Mouse (Mus musculus) liver, adult (tissue): ENCODE measurements around the gene Gad1.

Experiments used
- GATA4 ChIP-seq: IDR thresholded peaks from 2 replicates; pipeline ENCODE4 v1.6.1; 2014; ENCODE audit warnings: mild to moderate bottlenecking, low read length; ENCODE audit not compliant: insufficient replicate concordance

Gad1 gene

DNA sequence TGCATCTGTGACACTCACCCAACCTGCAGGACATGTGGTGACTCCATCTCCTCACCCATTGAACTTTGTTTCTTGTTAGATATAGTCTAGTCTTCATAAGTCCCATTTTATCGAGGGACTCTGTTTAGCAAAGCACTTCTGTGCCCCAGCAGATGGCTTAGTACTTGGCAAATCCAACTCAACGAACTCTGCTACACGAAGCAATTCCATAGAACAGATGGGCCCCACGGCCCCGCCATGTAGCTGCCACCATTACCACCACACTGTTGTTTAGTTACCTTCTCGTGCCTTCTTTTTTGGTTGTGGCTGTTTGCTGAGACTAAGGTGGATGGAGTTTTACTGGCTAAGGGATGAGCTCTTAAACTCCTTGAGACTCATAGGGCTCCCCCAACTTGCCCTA, 35.3 kb downstream of the Gad1 start:
- no peak for TF ChIP-seq GATA4

DNA sequence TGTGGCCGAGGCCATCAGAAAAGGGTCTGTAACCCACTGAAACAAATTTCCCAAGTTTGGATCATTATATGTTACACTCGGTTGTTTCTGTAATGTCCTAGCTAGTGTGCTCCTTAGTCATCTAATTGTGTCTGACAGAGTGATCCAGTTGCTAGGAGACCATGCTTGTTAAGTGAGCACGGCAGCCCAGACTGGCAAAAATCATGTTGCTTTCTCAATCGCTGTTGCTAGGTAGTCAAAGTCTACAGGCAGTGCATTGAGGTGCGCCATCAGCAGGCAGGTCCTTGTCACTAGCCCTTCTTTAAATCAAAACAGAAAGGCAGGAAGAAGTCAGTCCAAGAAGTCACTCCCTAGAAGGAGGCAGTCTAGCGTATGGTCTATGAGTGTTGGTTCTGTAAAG, 39.6 kb downstream of the Gad1 start:
- TF ChIP-seq GATA4 = no peak

DNA sequence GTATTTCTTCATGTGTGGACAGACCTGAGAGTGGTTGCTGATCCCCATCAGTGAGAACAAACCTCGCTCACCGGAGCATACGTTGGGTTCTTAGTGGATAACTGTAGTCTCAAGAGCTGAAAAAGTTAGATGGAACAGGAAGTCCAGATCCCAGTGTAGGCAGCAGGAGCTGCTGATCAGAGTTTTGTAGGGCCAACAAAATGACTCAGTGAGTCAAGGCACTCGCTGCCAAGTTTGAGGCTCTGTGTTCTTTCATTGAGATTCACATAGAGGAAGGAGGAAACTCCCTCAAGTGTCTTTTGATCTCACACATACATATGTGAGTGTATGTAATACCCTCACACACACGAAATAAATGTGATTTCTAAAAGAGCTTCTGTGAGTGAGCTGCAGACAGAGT, 40.8 kb downstream of the Gad1 start:
- TF ChIP-seq GATA4 = no peak

DNA sequence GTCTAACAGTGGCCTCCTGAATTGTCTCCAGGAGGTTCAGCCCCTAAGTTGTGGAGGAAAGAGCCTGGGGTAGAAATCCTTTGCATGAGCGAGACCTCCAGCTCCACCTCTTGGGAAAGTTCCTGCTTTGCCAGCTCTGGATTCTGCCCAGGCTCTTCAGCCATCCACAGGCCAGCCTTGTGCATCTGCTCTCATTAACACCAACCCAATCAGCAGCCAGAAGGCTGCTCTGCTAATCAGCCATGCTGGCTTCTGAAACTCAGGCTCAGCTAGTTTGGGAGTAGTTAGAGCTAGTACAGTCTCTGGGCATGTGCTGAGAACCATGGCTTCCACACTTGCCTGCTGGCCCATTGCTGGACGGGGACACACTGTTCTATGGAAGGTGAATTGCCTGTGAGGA, 43.0 kb downstream of the Gad1 start:
- no peak for TF ChIP-seq GATA4

DNA sequence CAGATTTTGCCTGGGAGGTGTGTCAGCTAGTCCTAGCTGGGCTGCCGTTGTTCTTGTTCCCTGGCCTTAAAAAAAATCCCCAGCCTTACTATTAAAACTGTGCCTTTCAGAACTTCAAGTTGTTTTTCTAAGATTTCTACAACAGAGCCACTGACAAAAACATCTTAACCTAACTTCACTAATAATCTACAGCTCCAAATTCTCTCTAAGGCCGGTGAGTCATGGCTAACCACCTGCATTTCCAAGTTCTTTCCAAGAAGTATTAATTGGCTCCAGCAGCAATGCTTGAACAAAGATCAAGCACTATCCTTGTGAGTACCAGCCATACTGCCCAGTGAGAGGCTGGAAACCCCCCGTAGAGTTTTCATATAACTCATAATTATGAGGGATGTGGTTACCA, 56.9 kb downstream of the Gad1 start:
- no peak for TF ChIP-seq GATA4

DNA sequence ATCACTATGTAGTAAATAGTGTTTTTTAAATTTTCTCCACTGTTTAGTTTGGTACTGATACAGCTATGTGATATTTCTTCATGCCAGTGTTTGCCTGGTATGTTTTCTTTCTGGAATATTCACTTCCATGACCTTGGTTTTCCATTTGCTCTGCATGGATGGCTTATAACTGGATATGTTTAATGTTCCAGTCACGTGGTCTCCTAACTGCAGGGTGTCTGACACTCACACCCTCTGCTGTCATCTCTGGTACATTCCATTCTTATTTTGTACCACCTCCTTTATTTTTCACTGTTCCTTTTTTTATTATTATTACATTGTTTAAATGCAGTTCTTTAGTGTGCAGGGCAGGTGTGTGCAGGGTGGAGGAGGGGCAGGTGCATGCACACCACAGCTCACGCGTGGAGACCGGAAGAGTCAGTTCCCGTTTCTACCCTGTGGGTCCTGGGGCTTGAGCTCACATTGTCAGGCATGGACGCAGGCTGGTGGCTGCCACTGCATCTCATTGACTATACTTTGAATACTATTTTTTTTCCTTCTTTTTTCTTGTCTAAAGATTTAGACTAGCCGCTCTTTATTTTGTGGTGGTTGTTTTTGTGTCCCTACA, 62.0 kb downstream of the Gad1 start:
- no peak for TF ChIP-seq GATA4

DNA sequence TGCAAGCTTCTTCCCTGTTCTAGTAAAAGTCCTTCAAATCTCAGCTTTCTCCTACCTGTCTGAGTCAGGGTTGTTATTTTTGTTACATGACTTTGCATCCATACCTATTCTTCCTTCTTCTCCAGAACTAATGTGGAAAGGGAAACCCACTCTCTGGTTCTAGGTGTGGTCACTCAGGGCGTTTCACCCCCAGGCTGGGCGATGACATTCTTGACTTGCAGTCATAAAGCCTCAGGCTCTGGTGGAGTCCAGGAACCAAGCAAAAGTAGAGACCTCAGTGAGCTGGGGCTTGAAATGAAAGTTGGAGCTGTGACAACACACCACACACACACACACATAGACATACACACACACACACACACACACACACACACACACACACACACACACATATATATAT, 63.2 kb downstream of the Gad1 start:
- no peak for TF ChIP-seq GATA4

DNA sequence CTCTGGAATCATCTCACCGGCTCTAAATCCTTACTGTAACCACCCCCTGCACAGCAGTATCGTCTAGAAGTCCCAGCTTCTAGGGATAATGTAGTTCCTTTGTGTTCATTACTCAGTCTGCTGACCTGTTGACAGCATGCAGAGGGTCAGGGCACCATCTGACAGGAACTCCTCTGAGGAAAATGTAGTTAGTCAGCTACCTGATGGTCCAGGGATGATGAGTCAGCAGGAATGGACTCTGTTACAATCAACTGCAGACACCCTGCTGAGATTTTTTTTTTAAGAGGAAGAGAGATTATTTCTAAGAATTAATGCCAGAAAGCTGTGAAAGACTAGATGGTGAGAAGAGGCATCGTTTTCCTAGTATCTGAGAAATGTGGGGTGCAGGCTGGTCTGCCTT, 63.7 kb downstream of the Gad1 start:
- TF ChIP-seq GATA4 = no peak

DNA sequence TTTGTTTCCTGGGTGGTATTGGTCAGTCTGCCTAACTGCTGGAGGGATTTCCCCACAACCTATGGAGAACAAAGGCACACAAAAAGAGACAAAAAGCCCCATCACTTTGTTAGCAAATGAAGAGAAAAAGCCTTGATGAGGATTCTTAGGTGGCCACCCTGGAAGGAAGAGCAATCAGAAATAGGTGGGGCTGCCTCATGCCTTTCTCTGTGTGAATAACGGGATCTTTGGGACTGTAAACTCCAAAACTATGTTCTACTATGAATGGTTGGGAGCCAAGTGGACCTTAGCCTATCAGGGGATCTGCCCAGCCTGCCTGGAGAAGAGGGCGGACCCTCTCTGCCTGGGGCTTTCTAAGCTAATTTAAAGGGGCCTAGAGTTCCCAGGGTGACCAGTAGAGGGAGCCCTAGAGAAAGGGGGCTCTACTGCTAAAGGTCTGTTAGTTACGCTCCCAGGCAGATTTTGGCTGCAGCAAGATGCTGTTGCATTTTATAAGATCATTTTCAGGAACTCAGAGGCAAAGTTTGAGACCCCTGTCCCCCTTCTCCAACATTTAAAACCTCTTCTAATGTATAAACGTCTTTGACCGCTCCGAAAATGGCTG, 66.5 kb downstream of the Gad1 start:
- no peak for TF ChIP-seq GATA4

DNA sequence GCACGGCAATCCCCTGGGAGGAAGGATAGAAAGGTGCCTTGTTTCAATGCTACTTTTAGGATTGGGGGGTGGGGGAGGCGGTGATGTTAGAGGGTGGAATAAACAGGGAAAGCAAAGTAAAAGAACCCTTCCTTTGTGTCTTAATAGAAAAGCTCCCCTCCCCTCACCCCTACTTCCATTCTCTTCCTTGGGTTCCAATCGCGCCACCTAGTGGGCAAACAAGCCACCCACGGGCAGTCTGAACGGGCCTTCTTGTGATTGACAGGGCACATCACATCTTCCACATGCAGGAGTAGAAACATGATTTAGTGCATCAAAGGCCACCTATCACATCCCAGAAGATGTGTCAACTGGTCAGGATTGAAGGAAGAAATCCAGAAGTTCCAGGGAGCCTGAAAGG, 67.4 kb downstream of the Gad1 start:
- TF ChIP-seq GATA4 = no peak

DNA sequence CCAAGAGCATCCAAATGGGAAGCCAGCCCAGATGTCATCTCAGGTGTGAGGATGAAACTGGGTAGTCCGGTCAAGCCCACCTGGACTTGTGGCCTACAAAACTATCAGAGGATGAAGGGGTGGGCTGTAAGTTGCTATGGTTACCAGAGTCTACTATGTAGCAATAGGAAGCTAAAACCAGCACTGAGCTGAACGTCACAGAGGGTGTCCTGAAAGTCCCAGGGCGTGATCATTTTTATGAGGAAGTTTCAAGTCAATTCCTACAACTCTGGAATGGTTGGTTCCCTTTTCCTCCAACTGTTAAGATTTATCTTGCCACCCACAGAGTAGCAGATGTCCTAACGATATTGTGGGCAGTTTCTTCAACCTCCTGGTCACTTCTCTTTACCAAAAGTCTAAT, 69.4 kb downstream of the Gad1 start:
- TF ChIP-seq GATA4 = no peak

DNA sequence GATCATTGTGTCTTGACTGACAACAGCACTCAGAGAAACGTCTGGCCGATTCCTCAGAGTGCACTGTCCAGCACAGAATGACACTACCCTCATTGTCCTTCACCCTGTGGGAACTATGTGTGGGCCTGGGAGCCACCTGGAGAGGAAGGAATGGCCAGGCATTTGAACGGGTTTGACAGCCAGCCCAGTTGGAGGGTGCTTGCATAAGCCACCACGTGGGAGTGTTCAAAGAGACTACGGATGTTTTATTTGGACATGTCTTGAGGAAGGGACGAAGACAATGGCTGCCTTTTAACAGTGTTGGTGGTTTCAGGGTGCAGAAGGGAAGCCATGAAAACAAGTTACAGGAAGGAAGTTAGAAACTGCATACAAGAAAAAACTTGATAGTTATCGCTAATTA, 72.9 kb downstream of the Gad1 start:
- no peak for TF ChIP-seq GATA4

DNA sequence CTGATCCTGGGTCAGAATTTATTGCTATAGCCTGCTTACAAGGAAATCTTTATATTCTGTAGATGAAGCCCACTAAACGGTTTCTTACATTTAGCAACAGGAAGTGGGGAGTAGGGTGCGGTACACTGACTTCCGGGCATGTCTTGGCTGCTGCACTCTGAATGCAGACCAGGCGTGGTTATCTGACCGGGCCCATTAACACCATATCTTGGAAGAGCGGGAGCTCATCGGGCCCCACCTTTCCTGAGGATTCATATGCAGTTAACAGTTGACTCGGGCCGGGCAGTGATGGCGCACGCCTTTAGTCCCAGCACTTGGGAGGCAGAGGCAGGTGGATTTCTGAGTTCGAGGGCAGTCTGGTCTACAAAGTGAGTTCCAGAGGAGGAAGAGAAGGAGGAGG, 75.5 kb downstream of the Gad1 start:
- no peak for TF ChIP-seq GATA4

DNA sequence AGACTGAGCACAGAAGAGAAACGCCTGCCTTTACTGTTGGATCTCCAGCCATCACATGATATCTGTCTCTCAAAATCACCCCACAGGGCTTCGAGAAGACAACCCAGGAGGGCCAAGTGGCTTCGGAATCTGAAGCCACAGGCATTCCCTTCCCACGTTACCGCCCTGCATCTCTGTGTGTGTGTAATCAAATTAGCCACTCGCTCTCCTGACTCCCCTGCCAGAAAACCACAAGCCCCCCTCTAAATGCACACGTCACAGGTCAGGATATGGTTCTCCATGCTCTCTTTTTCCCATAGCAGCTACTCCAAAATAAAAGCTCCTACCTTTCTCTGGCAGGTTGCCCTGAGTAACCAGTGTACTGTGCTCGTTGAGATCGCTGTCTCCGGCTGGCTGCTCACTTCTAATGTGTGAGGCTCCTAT, 76.5 kb downstream of the Gad1 start:
- no peak for TF ChIP-seq GATA4

DNA sequence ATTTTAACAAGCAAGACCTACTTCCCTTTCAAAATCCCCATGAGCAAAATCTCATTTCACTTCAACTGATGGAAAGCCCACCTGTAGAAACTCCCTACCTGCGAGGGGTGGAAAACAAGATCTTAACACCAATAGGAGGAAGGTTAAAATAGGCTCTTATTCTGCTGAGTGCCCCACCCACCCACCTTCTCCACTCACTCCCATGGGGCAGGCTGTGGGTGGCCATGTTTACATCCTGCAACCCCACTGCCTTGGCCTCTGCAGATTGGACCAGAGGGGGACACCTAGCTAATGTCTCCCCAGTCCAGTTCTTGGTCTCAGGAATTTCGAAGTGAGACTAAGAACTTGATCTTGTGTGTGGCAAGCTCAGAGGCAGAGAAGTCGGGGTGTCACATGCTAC, 77.0 kb downstream of the Gad1 start:
- no peak for TF ChIP-seq GATA4

DNA sequence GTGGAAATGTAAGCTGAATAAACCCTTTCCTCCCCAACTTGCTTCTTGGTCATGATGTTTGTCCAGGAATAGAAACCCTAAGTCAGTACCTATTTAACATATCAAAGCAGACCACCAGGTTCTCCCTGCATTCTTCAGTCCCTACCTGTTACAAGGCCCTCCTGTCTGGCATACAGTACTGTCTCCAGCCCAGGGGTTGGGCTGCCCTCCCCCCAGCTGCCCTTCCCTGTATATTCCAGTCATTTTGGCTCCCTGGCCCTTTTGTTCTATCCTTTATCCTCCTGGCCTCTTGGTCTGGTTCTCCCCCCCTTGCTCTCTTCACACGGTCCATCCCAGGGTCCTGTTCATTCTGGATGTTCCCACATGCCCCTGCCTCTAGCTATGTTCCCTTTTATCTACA, 78.4 kb downstream of the Gad1 start:
- TF ChIP-seq GATA4 = no peak

DNA sequence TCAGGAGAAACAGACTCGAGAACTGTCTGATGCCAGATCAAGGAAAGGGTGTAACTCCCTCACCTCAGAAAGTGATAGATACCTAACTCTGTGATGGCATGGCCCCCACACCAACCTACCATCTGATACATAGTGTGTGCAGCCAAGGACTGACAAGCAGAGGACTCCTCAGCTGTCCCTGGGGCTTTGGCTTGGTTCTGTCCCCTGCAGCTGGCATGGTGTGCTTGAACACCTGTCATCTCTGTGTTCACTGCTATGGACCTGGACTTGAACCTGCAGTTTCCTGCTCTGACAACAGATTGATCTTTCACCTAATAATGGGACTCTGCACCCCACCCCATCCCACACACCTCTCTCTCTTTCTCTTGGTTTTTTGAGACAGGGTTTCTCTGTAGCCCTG, 79.5 kb downstream of the Gad1 start:
- no peak for TF ChIP-seq GATA4
